ENCODE assay signal across 13 mouse cellular contexts in genomic region chr7:120869883-120870282, GRCm38 (mm10). TPM values are rescaled to one million over a fixed set of nuclear protein-coding genes. Genes with fewer than 3 reads are reported as not detected.
DNase-seq lines count a peak whose midpoint lies in the region; ATAC-seq and TF ChIP-seq lines count a peak whose summit lies in the region.
"Had no signal": no experiment of that assay in that cellular context is flagged by ENCODE, and none has a peak within 500 bp of the region (broad histone marks: within the 10 kb centered on the region; RNA-seq: fewer than 3 reads in every experiment).

No protein-coding gene starts in this region.

- DNase-seq in heart, adult 9 months (ENCODE audit: low spot score in 2 of 2): no peak
- DNase-seq in left cerebral cortex, postnatal 25 days (ENCODE audit: low spot score in 2 of 2): peak; percentile 23 to 47
- no peak for DNase-seq in left cerebral cortex, adult 2 months (ENCODE audit: extremely low spot score in 1 of 2, low spot score in 2 of 2)
- DNase-seq in NIH3T3 (ENCODE audit: low read depth): peak; percentile 57
- DNase-seq: midbrain, embryonic 14.5 days had no signal

- no peak for ATAC-seq in heart, embryonic 11.5 days (replicated peaks; ENCODE audit: insufficient number of reproducible peaks, low FRiP score, low TSS enrichment)
- no peak for ATAC-seq in intestine, postnatal 0 days
- ATAC-seq in megakaryocyte progenitor cell, adult 5-6 weeks (replicated peaks; ENCODE audit: poor library complexity): no peak
- ATAC-seq in erythroid progenitor cell, adult 5-6 weeks (replicated peaks; ENCODE audit: low FRiP score, poor library complexity, severe bottlenecking): no peak
- ATAC-seq: Patski had no signal

- 0 out of 2 replicates have a peak overlapping the region, but pooled peaks have one; percentile 16 for H3K27ac ChIP-seq in heart, embryonic 11.5 days (ENCODE audit: low read depth, low read length)
- no peak overlapping the region; the same call in 1 of the 2 replicates for H3K27ac ChIP-seq in left cerebral cortex, adult 2 months
- H3K27ac ChIP-seq in intestine, postnatal 0 days (ENCODE audit: low read depth, low read length): peak overlapping the region; percentile 41; the same call in 1 of the 2 replicates

- intact Hi-C loops in left cerebral cortex, postnatal 25 days (cut with DNase I): no loop called here
- intact Hi-C loops in left cerebral cortex, adult 2 months (cut with DNase I): loop anchor here (1.0 kb wide), 1 partner anchor 28 kb away; the partner anchor contains the start of gene Eef2k

- H3K9me3 ChIP-seq in heart, embryonic 11.5 days (replicated peaks; ENCODE audit: control insufficient read depth, low read length): no peaks in the 10 kb centered on the region
- no peaks in the 10 kb centered on the region for H3K9me3 ChIP-seq in intestine, postnatal 0 days (ENCODE audit: control insufficient read depth)

- no peak overlapping the region for H3K4me3 ChIP-seq in heart, embryonic 11.5 days (ENCODE audit: low read depth, low read length)
- no peak overlapping the region for H3K4me3 ChIP-seq in left cerebral cortex, adult 2 months
- H3K4me3 ChIP-seq in intestine, postnatal 0 days (ENCODE audit: low read depth, low read length): no peak overlapping the region

- WGBS in heart, embryonic 11.5 days (ENCODE audit: insufficient replicate concordance): 57% methylated on average over 5 of the region's 5 CpGs
- 9% methylated on average over 5 of the region's 5 CpGs for WGBS in intestine, postnatal 0 days

- no peak overlapping the region for H3K4me2 ChIP-seq in heart, embryonic 11.5 days
- H3K4me2 ChIP-seq in intestine, postnatal 0 days (replicated peaks; ENCODE audit: low read depth): 0 out of 2 replicates have a peak overlapping the region, but pooled peaks have one; percentile 17

- H3K27me3 ChIP-seq in heart, embryonic 11.5 days (ENCODE audit: control insufficient read depth, insufficient read depth, low read length): no peaks in the 10 kb centered on the region
- H3K27me3 ChIP-seq in intestine, postnatal 0 days (replicated peaks; ENCODE audit: control insufficient read depth, insufficient read depth, low read length): no peaks in the 10 kb centered on the region
- H3K27me3 ChIP-seq: Patski had no signal

- H3K36me3 ChIP-seq in heart, embryonic 11.5 days (ENCODE audit: control insufficient read depth, insufficient read depth, low read length): no peaks in the 10 kb centered on the region
- H3K36me3 ChIP-seq in intestine, postnatal 0 days (ENCODE audit: control insufficient read depth, insufficient read depth): 0 out of 2 replicates have a peak, but pooled peaks cover 2% of the 10 kb centered on the region

- H3K9ac ChIP-seq in heart, embryonic 11.5 days (ENCODE audit: low read depth, low read length): no peak overlapping the region
- 0 out of 2 replicates have a peak overlapping the region, but pooled peaks have one; percentile 17 for H3K9ac ChIP-seq in intestine, postnatal 0 days (ENCODE audit: low read depth, low read length)

- TF ChIP-seq CTCF in left cerebral cortex, adult 2 months (IDR thresholded peaks at IDR 0.05): no peak
- no peak for TF ChIP-seq CTCF in intestine, postnatal 0 days (IDR thresholded peaks at IDR 0.05; ENCODE audit: low read depth)

- H3K4me1 ChIP-seq in heart, embryonic 11.5 days (ENCODE audit: control insufficient read depth, insufficient read depth, low read length): peaks cover 39% of the 10 kb centered on the region
- H3K4me1 ChIP-seq in intestine, postnatal 0 days (replicated peaks; ENCODE audit: control insufficient read depth, insufficient read depth, low read length): peaks cover 26% of the 10 kb centered on the region; the same call in 1 of the 2 replicates

RNA-seq across cellular contexts. Expression of gene Eef2k, which starts 27.3 kb away (rescaled TPM):
- polyA plus RNA-seq in heart, embryonic 11.5 days (2014; fragmentation: Nextera tagmentation; extraction: Ambion mirVana): 5.0 and 7.9 TPM in 2 replicates
- 10 to 100 TPM; 28.6 to 30.7 TPM for total RNA-seq in left cerebral cortex, postnatal 25 days (2021)
- 10 to 100 TPM; 34.1 to 34.4 TPM for total RNA-seq in left cerebral cortex, adult 2 months (2021)
- 14.1 and 14.2 TPM in 2 replicates for polyA plus RNA-seq in intestine, postnatal 0 days (2015; fragmentation: Nextera tagmentation; extraction: Ambion mirVana)
- total RNA-seq in megakaryocyte progenitor cell, adult 5-6 weeks (2015): 32.5 and 34.4 TPM in 2 replicates
- 80.5 and 85.0 TPM in 2 replicates for total RNA-seq in megakaryocyte progenitor cell, adult 5-6 weeks (2017)
- 35.6 and 62.3 TPM in 2 replicates for total RNA-seq in erythroid progenitor cell, adult 5-6 weeks (2015; ENCODE audit: low replicate concordance)
- total RNA-seq in erythroid progenitor cell, adult 5-6 weeks (2017; ENCODE audit: low replicate concordance): 80.2 and 225 TPM in 2 replicates

RNA-seq across cellular contexts. Expression of gene Polr3e, which starts 47.7 kb away (rescaled TPM):
- polyA plus RNA-seq in heart, embryonic 11.5 days (2014; fragmentation: Nextera tagmentation; extraction: Ambion mirVana): 15.0 and 15.6 TPM in 2 replicates
- 10 to 100 TPM; 25.2 TPM for total RNA-seq in left cerebral cortex, postnatal 25 days (2021)
- 10 to 100 TPM; 26.4 to 27.8 TPM for total RNA-seq in left cerebral cortex, adult 2 months (2021)
- polyA plus RNA-seq in intestine, postnatal 0 days (2015; fragmentation: Nextera tagmentation; extraction: Ambion mirVana): 18.3 and 19.6 TPM in 2 replicates
- 14.0 and 15.1 TPM in 2 replicates for total RNA-seq in megakaryocyte progenitor cell, adult 5-6 weeks (2015)
- 32.6 and 33.0 TPM in 2 replicates for total RNA-seq in megakaryocyte progenitor cell, adult 5-6 weeks (2017)
- 0.42 and 1.4 TPM in 2 replicates for total RNA-seq in erythroid progenitor cell, adult 5-6 weeks (2015; ENCODE audit: low replicate concordance)
- total RNA-seq in erythroid progenitor cell, adult 5-6 weeks (2017; ENCODE audit: low replicate concordance): 2.3 and 3.0 TPM in 2 replicates

RNA-seq across cellular contexts. Expression of gene Gm5737, which starts 57.7 kb away (rescaled TPM):
- not detected in 2 replicates for polyA plus RNA-seq in heart, embryonic 11.5 days (2014; fragmentation: Nextera tagmentation; extraction: Ambion mirVana)
- total RNA-seq in left cerebral cortex, postnatal 25 days (2021): not detected
- under 1 TPM in 1 of 2 experiments, not detected in 1; 0.27 TPM for total RNA-seq in left cerebral cortex, adult 2 months (2021)
- polyA plus RNA-seq in intestine, postnatal 0 days (2015; fragmentation: Nextera tagmentation; extraction: Ambion mirVana): not detected in 2 replicates
- total RNA-seq in megakaryocyte progenitor cell, adult 5-6 weeks (2015): not detected in 2 replicates
- total RNA-seq in megakaryocyte progenitor cell, adult 5-6 weeks (2017): not detected in 2 replicates
- not detected in 2 replicates for total RNA-seq in erythroid progenitor cell, adult 5-6 weeks (2015; ENCODE audit: low replicate concordance)
- total RNA-seq in erythroid progenitor cell, adult 5-6 weeks (2017; ENCODE audit: low replicate concordance): not detected in 2 replicates
- total RNA-seq: layer of hippocampus, postnatal 25 days had no signal
- polyA plus RNA-seq: C2C12; frontal cortex, adult 2 months; Patski had no signal

Comparison
In these comparisons a context has a peak if more than half of its experiments do, and no peak if none do; other contexts are left out.
1. DNase-seq: peak in left cerebral cortex, postnatal 25 days (2 of 2) and NIH3T3 (single experiment); none in heart, adult 9 months (0 of 2) and left cerebral cortex, adult 2 months (0 of 2).